Mouse (Mus musculus) MEL (cell line): ENCODE measurements around the gene Klrb1c. TPM values are rescaled to one million over a fixed set of nuclear protein-coding genes. Genes with fewer than 3 reads are reported as not detected.
"Not testable (repeated sequence)": the region's sequence is repeated elsewhere in the genome, so short reads cannot be mapped to it uniquely, and the experiment has no call there.

Experiments
- DNase-seq: peaks from one replicate; pipeline ENCODE4 v3.0.0; 2011; ENCODE audit warnings: low read depth, low spot score
- H3K27ac ChIP-seq: 2 replicates; pipeline ENCODE4 v1.5.1; 2012; ENCODE audit warnings: low read depth, mild to moderate bottlenecking, control low read depth, low read length, moderate library complexity; ENCODE audit not compliant: control insufficient read depth
- H3K27me3 ChIP-seq, 2 experiments: fragments of 150-350 bp in 1 of 2; sonication (generic) in 1 of 2; 2 replicates each; pipeline ENCODE4 v1.6.1; 2012; ENCODE audit warnings: low read length in 2 of 2, mild to moderate bottlenecking in 2 of 2, improper control_type of control experiment in 1 of 2, moderate library complexity in 1 of 2; ENCODE audit not compliant: insufficient read depth in 2 of 2, control insufficient read depth in 1 of 2
- H3K36me3 ChIP-seq, 2 experiments: 2 replicates each; pipeline ENCODE4 v1.6.1; 2012 to 2014; ENCODE audit warnings: low read length in 2 of 2, improper control_type of control experiment in 1 of 2, inconsistent platforms in 1 of 2, mild to moderate bottlenecking in 1 of 2; ENCODE audit not compliant: insufficient read depth in 2 of 2, control insufficient read depth in 1 of 2
- H3K4me1 ChIP-seq, 2 experiments: fragments of 150-350 bp in 1 of 2; sonication (generic) in 1 of 2; 2 replicates each; pipeline ENCODE4 v1.6.1; 2012; ENCODE audit warnings: low read length in 2 of 2, improper control_type of control experiment in 1 of 2, mild to moderate bottlenecking in 1 of 2; ENCODE audit not compliant: insufficient read depth in 2 of 2, control insufficient read depth in 1 of 2
- H3K4me3 ChIP-seq, 2 experiments: fragments of 150-350 bp in 1 of 2; sonication (generic) in 1 of 2; 2 replicates each; pipeline ENCODE4 v1.5.1; 2012; ENCODE audit warnings: low read depth in 2 of 2, low read length in 2 of 2, mild to moderate bottlenecking in 2 of 2, moderate library complexity in 2 of 2, control low read depth in 1 of 2, improper control_type of control experiment in 1 of 2; ENCODE audit not compliant: control insufficient read depth in 1 of 2, insufficient read depth in 1 of 2
- H3K79me2 ChIP-seq: 2 replicates; pipeline ENCODE4 v1.6.1; 2012; ENCODE audit warnings: mild to moderate bottlenecking, low read length, moderate library complexity; ENCODE audit not compliant: control insufficient read depth, poor library complexity, insufficient read depth
- H3K9ac ChIP-seq: 2 replicates; pipeline ENCODE4 v1.6.1; 2012; ENCODE audit warnings: low read depth, mild to moderate bottlenecking, control low read depth, low read length, moderate library complexity; ENCODE audit not compliant: control insufficient read depth, poor library complexity, severe bottlenecking
- H3K9me3 ChIP-seq: fragments of 150-350 bp; sonication (generic); replicated peaks from 2 replicates; pipeline ENCODE4 v1.6.1; 2012; ENCODE audit warnings: mild to moderate bottlenecking, low read length, improper control_type of control experiment, moderate library complexity; ENCODE audit not compliant: insufficient read depth
- CHD2 ChIP-seq: IDR thresholded peaks from 2 replicates; pipeline ENCODE4 v1.6.1; 2011; ENCODE audit warnings: low read length, improper control_type of control experiment
- CTCF ChIP-seq, 3 experiments: IDR thresholded peaks in 2 of 3; conservative IDR thresholded peaks in 1 of 3; 2 replicates each; pipeline ENCODE4 v1.5.1; 2011 to 2012; ENCODE audit warnings: low read length in 3 of 3, low read depth in 2 of 3, mild to moderate bottlenecking in 2 of 3, improper control_type of control experiment in 1 of 3, inconsistent platforms in 1 of 3, mixed read lengths in 1 of 3, moderate library complexity in 1 of 3; ENCODE audit not compliant: control insufficient read depth in 1 of 3, insufficient read depth in 1 of 3, poor library complexity in 1 of 3, severe bottlenecking in 1 of 3
- MAX ChIP-seq: IDR thresholded peaks from 2 replicates; pipeline ENCODE4 v1.6.1; 2011; ENCODE audit warnings: low read length, improper control_type of control experiment
- MAZ ChIP-seq: IDR thresholded peaks from 2 replicates; pipeline ENCODE4 v1.6.1; 2012; ENCODE audit warnings: low read depth, mild to moderate bottlenecking, inconsistent platforms, low read length, improper control_type of control experiment
- RAD21 ChIP-seq: IDR thresholded peaks from 2 replicates; pipeline ENCODE4 v1.6.1; 2011; ENCODE audit warnings: mild to moderate bottlenecking, low read depth, low read length, improper control_type of control experiment
- RCOR1 ChIP-seq: IDR thresholded peaks from 2 replicates; pipeline ENCODE4 v1.6.1; 2012; ENCODE audit warnings: low read depth, mild to moderate bottlenecking, inconsistent platforms, low read length, improper control_type of control experiment
- SMC3 ChIP-seq: IDR thresholded peaks from 2 replicates; pipeline ENCODE4 v1.6.1; 2011; ENCODE audit warnings: low read depth, low read length, improper control_type of control experiment
- polyA plus RNA-seq, 2 experiments: library from polyadenylated mRNA; stranded (reverse) in 1 of 2; unstranded in 1 of 2; fragments of >175 nt in 1 of 2; fragments of >200 nt in 1 of 2; gene quantifications; 2 replicates each; pipeline versions ENCODE4 v1.2.1 to v1.2.4; 2012; ENCODE audit warnings: low replicate concordance in 2 of 2, low read depth in 1 of 2; ENCODE audit not compliant: insufficient read length in 2 of 2, insufficient read depth in 1 of 2, missing spikeins in 1 of 2
- total RNA-seq: library from RNA; depleted of rRNA; stranded (reverse); fragments of 300-350 nt; gene quantifications from 2 replicates; pipeline ENCODE4 v1.2.3, GENCODE M21; 2012

Gene Klrb1c
- total and polyA plus RNA-seq, 3 experiments: not detected

DNA sequence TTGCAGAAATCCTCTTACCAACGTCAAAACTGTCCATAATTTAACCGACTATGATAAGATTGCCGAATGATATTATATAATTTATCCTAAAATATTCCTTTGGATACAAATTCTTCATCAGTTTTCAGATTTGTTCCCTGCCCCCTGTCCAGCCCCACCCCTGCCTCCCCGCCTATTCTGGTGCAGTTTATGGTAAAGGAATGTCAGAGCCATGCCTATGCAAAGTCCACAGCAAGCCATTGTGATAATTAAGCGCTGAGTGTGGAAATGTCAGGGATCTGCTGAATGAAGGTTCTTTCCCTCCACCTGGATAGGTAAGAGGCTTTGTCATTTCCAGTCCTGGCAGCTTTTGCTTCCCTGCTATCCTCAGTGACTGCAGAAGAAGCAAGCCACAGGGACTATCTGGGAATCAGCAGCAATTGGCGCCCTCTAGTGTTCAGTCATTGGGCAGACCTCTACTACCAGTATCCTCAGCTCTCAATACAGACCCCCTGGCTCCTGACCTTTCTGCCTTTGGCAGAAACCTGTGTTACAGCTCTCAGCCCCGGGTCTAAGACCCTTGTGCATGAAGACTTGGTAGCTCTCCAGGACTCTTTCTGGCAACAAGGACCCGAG is 35.3 kb downstream of the Klrb1c start:
- H3K79me2 ChIP-seq, H3K9me3 ChIP-seq, H3K36me3 ChIP-seq, H3K4me3 ChIP-seq, H3K9ac ChIP-seq, H3K27me3 ChIP-seq, H3K4me1 ChIP-seq, H3K27ac ChIP-seq: not testable (repeated sequence)
- peak; percentile 45 for DNase-seq
- TF ChIP-seq CTCF (IDR thresholded peaks at IDR 0.05 in 2 of 3, conservative IDR thresholded peaks at IDR 0.05 in 1 of 3; ENCODE audit: control insufficient read depth in 1 of 3, insufficient read depth in 1 of 3, low read depth in 2 of 3, low read length in 3 of 3, poor library complexity in 1 of 3, severe bottlenecking in 1 of 3) (peak in 2 of 3 experiments; percentile 9 to 36; a peak in 4 of 6 replicates), RAD21 (peak; percentile 20), SMC3 (peak; percentile 17; the same call in 1 of the 2 replicates)

GRCm38 (mm10) chr6:128747006-128747405 is 42.0 kb downstream of the Klrb1c start:
- not testable (repeated sequence) for H3K4me3 ChIP-seq, H3K36me3 ChIP-seq, DNase-seq, H3K27ac ChIP-seq, H3K9me3 ChIP-seq, H3K79me2 ChIP-seq, H3K4me1 ChIP-seq, H3K27me3 ChIP-seq, H3K9ac ChIP-seq

DNA sequence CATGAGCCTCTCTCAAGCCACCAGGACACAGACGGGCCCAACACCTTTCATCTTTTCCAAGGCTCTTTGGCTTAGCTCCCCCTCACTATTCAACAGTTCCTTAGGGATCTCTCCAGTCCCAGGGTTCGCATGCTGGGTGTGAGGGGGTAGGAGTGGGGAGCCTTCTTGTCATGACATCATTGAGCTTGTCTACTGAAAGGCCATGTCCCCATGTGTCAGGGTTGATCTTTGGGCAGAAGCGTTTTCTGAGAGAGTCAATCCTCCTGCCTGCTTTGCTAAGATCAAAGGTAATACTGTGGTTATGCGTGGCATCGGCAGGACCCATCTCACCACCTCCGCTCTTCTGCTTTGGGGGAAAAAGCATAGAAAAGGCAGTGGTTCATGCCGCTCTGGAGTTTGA is 51.6 kb downstream of the Klrb1c start:
- Histone ChIP-seq H3K27ac (no peak overlapping the region), H3K9ac (no peak overlapping the region), H3K4me1 (no peaks in the 10 kb centered on the region), H3K9me3 (no peaks in the 10 kb centered on the region), H3K36me3 (no peaks in the 10 kb centered on the region), H3K4me3 (no peak overlapping the region), H3K27me3 (no peaks in the 10 kb centered on the region), H3K79me2 (no peaks in the 10 kb centered on the region)
- no peak for DNase-seq
- no peak for TF ChIP-seq CHD2

DNA sequence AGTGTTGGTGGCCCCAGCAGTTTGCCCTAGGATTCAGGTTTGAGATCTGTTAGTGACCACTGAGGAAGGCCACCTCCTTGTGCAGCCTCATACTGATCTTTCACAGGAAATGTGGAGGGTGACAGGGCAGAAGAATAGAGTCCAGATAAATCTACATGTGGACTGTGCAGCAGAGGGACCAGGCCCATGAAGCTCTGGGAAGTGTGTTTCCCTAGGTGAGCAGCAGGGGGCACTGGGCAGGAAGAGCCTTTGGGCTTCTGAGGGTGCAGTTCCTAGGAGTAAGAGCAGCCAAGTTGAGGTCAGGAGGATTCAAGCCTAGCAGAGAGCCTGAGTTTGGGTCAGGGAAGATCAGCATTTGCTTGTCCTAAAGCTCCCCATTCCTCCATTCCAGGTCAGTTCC is 52.9 kb downstream of the Klrb1c start:
- DNase-seq: peak; percentile 17
- no peak for TF ChIP-seq RCOR1
- TF ChIP-seq CTCF (IDR thresholded peaks at IDR 0.05 in 2 of 3, conservative IDR thresholded peaks at IDR 0.05 in 1 of 3; ENCODE audit: control insufficient read depth in 1 of 3, insufficient read depth in 1 of 3, low read depth in 2 of 3, low read length in 3 of 3, poor library complexity in 1 of 3, severe bottlenecking in 1 of 3): peak; percentile 26 to 36 (median 26); a peak in 5 of 6 replicates
- TF ChIP-seq MAX: no peak
- TF ChIP-seq MAZ: no peak
- no peaks in the 10 kb centered on the region for H3K27me3 ChIP-seq

More for the DNA sequence above, 52.9 kb downstream of the Klrb1c start:
- H3K27ac ChIP-seq: no peak overlapping the region
- H3K79me2 ChIP-seq: no peaks in the 10 kb centered on the region
- no peaks in the 10 kb centered on the region for H3K9me3 ChIP-seq
- H3K9ac ChIP-seq: no peak overlapping the region
- H3K4me1 ChIP-seq: no peaks in the 10 kb centered on the region
- no peak overlapping the region for H3K4me3 ChIP-seq
- no peaks in the 10 kb centered on the region for H3K36me3 ChIP-seq
